Mouse (Mus musculus) kidney, embryonic 16.5 days (tissue): ENCODE measurements around the gene Colq. TPM values are rescaled to one million over a fixed set of nuclear protein-coding genes. Genes with fewer than 3 reads are reported as not detected.

Experiments used
- ATAC-seq: fragments of 200-750 bp; cut with Nextera tagmentation; 2 replicates; pipeline ENCODE4 v1.8.0; 2017; ENCODE audit warnings: moderate TSS enrichment; ENCODE audit not compliant: low FRiP score, low TSS enrichment
- H3K27ac ChIP-seq: fragments of 300-500 bp; sonication (generic); 2 replicates; pipeline ENCODE4 v1.5.1; 2014; ENCODE audit warnings: low read length
- H3K27me3 ChIP-seq: fragments of 300-500 bp; sonication (generic); 2 replicates; pipeline ENCODE4 v1.6.1; 2014; ENCODE audit warnings: low read length, control low read depth, mixed read lengths; ENCODE audit not compliant: insufficient read depth
- H3K36me3 ChIP-seq: fragments of 300-500 bp; sonication (generic); 2 replicates; pipeline ENCODE4 v1.6.1; 2014; ENCODE audit warnings: low read length, control low read depth, mixed read lengths; ENCODE audit not compliant: insufficient read depth
- H3K4me1 ChIP-seq: fragments of 300-500 bp; sonication (generic); 2 replicates; pipeline ENCODE4 v1.6.1; 2014; ENCODE audit warnings: low read length, control low read depth, mixed read lengths; ENCODE audit not compliant: insufficient read depth
- H3K4me2 ChIP-seq: fragments of 300-500 bp; sonication (generic); replicated peaks from 2 replicates; pipeline ENCODE4 v1.6.1; 2014; ENCODE audit warnings: low read depth, low read length
- H3K4me3 ChIP-seq: fragments of 300-500 bp; sonication (generic); 2 replicates; pipeline ENCODE4 v1.5.1; 2014; ENCODE audit warnings: mild to moderate bottlenecking, low read length
- H3K9ac ChIP-seq: fragments of 300-500 bp; sonication (generic); replicated peaks from 2 replicates; pipeline ENCODE4 v1.6.1; 2014; ENCODE audit warnings: low read length
- H3K9me3 ChIP-seq: fragments of 300-500 bp; sonication (generic); 2 replicates; pipeline ENCODE4 v1.6.1; 2016; ENCODE audit warnings: low read length, control low read depth
- WGBS: fragments of 180-500 bp; shearing (Covaris S2); extraction: QIAGEN DNeasy Blood & Tissue Kit; methylation state at CpG from one replicate; pipeline ENCODE4 v1.1.7; 2014; 5-methylcytosine and 5-hydroxymethylcytosine counted together
- polyA plus RNA-seq: library from polyadenylated mRNA; unstranded; fragments of >200 nt; fragmentation: Nextera tagmentation; extraction: Ambion mirVana; gene quantifications from 2 replicates; pipeline ENCODE4 v1.2.1, GENCODE M21; 2015

Gene Colq
- polyA plus RNA-seq, 1 experiment from 2014 or later, result 3.2 TPM

DNA sequence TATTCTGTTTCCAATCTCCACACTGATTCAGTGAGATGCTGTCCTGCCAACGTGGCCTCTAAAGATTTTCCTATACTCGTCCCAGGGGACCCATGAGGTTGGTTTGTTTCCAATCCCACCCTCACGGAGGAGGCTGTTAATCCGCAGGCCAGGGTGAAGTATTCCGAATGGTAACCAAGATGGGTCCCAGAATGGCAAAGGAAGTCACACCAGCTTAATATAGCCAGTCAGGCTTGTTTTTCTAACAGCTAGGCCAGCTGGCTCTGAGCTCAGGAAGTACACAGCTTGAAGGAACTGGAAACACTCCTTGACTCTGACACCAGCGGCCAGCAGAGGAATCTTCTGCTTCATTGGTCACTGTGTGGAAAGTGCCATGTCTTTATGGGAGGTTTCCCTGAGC is 53.8 kb downstream of the Colq start:
- no peaks in the 10 kb centered on the region for H3K9me3 ChIP-seq
- no peak overlapping the region for H3K9ac ChIP-seq
- 60% methylated on average over 6 of the region's 6 CpGs for WGBS
- H3K4me1 ChIP-seq, result peaks cover 6% of the 10 kb centered on the region
- H3K27me3 ChIP-seq, result no peaks in the 10 kb centered on the region
- no peak overlapping the region for H3K4me2 ChIP-seq
- H3K27ac ChIP-seq, result peak overlapping the region; percentile 0; the same call in 1 of the 2 replicates
- ATAC-seq, result no peak
- H3K36me3 ChIP-seq, result no peaks in the 10 kb centered on the region
- H3K4me3 ChIP-seq, result no peak overlapping the region

GRCm38 (mm10) chr14:31532656-31533055 is 58.5 kb downstream of the Colq start:
- Histone ChIP-seq H3K9me3 (no peaks in the 10 kb centered on the region), H3K4me3 (no peak overlapping the region), H3K27me3 (no peaks in the 10 kb centered on the region), H3K9ac (no peak overlapping the region), H3K4me2 (no peak overlapping the region), H3K36me3 (no peaks in the 10 kb centered on the region), H3K27ac (peak overlapping the region; percentile 7; the same call in 1 of the 2 replicates), H3K4me1 (peaks cover 13% of the 10 kb centered on the region)
- no peak for ATAC-seq
- WGBS, result 61% methylated on average over 3 of the region's 3 CpGs

DNA sequence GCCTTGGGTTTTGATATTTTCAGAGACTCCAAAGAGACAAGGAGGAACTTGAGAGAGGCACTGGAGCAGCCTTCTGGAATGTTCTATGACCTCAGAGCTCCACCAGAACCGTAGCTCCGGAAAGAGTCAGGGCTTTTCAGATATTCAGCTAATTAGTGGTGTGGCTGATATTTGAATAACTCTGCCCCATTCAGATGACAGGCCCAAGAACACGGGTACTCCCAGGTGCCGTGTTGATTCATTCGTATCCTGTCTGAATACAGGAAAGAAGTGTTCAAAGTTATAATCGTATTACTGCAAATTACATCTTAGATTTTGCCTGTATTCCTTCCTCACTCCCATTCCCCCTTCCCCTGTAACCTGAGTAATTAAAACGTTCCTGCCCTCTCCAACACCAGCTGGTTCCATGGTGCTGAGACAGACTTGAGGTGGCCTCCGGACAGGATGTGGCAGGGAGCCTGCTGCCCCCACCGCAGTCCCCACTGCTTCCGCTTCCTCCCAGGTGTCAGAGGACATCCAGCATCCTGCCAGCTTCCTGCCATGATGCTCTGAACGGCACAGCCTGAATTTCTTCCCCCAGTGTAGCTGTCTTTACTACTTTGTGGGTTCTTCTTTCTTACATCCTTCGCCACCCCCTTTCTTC is 59.5 kb downstream of the Colq start:
- no peak overlapping the region for H3K4me3 ChIP-seq
- 42% methylated on average over 12 of the region's 12 CpGs for WGBS
- no peak overlapping the region for H3K9ac ChIP-seq
- no peak overlapping the region for H3K4me2 ChIP-seq
- H3K27ac ChIP-seq, result peak overlapping the region; percentile 69; the same call in 1 of the 2 replicates
- H3K9me3 ChIP-seq, result no peaks in the 10 kb centered on the region
- no peaks in the 10 kb centered on the region for H3K36me3 ChIP-seq
- ATAC-seq, result 0 out of 2 replicates have a peak, but pooled peaks have one; percentile 59
- H3K4me1 ChIP-seq, result 0 out of 2 replicates have a peak, but pooled peaks cover 8% of the 10 kb centered on the region
- H3K27me3 ChIP-seq, result no peaks in the 10 kb centered on the region

GRCm38 (mm10) chr14:31530847-31531246 is 60.3 kb downstream of the Colq start:
- no peaks in the 10 kb centered on the region for H3K36me3 ChIP-seq
- H3K9me3 ChIP-seq, result no peaks in the 10 kb centered on the region
- no peak overlapping the region for H3K4me2 ChIP-seq
- H3K9ac ChIP-seq, result no peak overlapping the region
- 72% methylated on average over 4 of the region's 4 CpGs for WGBS
- ATAC-seq, result no peak
- 0 out of 2 replicates have a peak, but pooled peaks cover 8% of the 10 kb centered on the region for H3K4me1 ChIP-seq
- no peak overlapping the region for H3K4me3 ChIP-seq
- H3K27me3 ChIP-seq, result no peaks in the 10 kb centered on the region
- peak overlapping the region; percentile 69; the same call in 1 of the 2 replicates for H3K27ac ChIP-seq

GRCm38 (mm10) chr14:31525040-31525810 is 65.9 kb downstream of the Colq start:
- Histone ChIP-seq H3K27me3 (no peaks in the 10 kb centered on the region), H3K27ac (no peak overlapping the region), H3K4me3 (no peak overlapping the region), H3K9ac (no peak overlapping the region), H3K36me3 (no peaks in the 10 kb centered on the region), H3K9me3 (no peaks in the 10 kb centered on the region), H3K4me2 (no peak overlapping the region), H3K4me1 (no peaks in the 10 kb centered on the region)
- ATAC-seq, result no peak
- 76% methylated on average over 7 of the region's 7 CpGs for WGBS

DNA sequence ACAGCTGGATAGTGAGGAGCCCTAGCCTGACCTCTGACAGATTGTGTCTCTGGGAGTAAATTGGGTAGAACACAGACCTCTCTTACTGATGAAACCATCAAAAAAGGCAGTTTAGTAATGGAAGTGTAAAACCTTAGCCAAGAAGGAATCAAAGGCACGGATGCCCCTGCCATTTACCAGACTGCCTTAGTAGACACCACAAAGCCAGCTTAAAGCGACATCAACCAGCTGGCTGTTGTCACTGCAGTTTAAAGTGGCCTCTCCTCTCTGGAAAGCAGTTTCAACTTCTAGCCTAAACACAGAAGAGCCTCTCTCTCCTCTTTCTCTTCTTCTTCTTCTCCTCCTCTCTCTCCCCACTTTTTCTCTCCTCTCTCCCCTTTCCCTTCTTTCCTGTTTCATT is 69.8 kb downstream of the Colq start:
- no peak overlapping the region for H3K4me2 ChIP-seq
- H3K36me3 ChIP-seq, result no peaks in the 10 kb centered on the region
- H3K9me3 ChIP-seq, result no peaks in the 10 kb centered on the region
- H3K4me3 ChIP-seq, result no peak overlapping the region
- peaks cover 3% of the 10 kb centered on the region; the same call in 1 of the 2 replicates for H3K4me1 ChIP-seq
- H3K27ac ChIP-seq, result no peak overlapping the region
- WGBS, result 50% methylated on average over 2 of the region's 2 CpGs
- no peaks in the 10 kb centered on the region for H3K27me3 ChIP-seq
- H3K9ac ChIP-seq, result no peak overlapping the region
- no peak for ATAC-seq

- Histone ChIP-seq H3K4me1 (peaks cover 3% of the 10 kb centered on the region; the same call in 1 of the 2 replicates), H3K4me3 (no peak overlapping the region), H3K9ac (no peak overlapping the region), H3K9me3 (peaks cover 10% of the 10 kb centered on the region; the same call in 1 of the 2 replicates), H3K4me2 (no peak overlapping the region), H3K27ac (no peak overlapping the region), H3K27me3 (no peaks in the 10 kb centered on the region), H3K36me3 (no peaks in the 10 kb centered on the region)
- peak; percentile 63; the same call in 1 of the 2 replicates for ATAC-seq
- WGBS, result 37% methylated on average over 3 of the region's 3 CpGs
Measured at GRCm38 (mm10) chr14:31519165-31519564, 72.0 kb downstream of the Colq start.

DNA sequence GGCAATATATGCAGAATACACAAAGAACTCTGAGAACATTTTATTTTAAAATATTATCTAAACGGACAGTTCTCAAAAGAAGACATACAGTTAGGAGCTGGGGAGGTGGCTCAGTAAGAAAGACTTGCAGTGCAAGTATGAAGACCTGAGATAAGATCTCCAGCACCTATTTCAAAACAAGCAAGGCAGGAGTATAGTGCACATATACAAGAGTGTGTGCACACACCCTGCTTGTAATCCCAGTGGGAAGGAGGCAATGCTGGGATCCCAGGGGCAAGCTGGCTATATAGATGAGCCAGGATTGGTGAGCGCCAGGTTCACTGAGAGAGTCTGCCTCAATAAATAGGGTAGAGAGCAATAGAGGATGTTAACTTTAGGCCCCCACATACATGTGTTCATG is 75.2 kb downstream of the Colq start:
- 99% methylated on average over 2 of the region's 2 CpGs for WGBS
- H3K4me3 ChIP-seq, result no peak overlapping the region
- H3K9me3 ChIP-seq, result peaks cover 12% of the 10 kb centered on the region; the same call in 1 of the 2 replicates
- H3K4me2 ChIP-seq, result no peak overlapping the region
- H3K27ac ChIP-seq, result no peak overlapping the region
- no peak for ATAC-seq
- H3K9ac ChIP-seq, result no peak overlapping the region
- H3K36me3 ChIP-seq, result 0 out of 2 replicates have a peak, but pooled peaks cover 2% of the 10 kb centered on the region
- H3K4me1 ChIP-seq, result peaks cover 3% of the 10 kb centered on the region; the same call in 1 of the 2 replicates
- H3K27me3 ChIP-seq, result no peaks in the 10 kb centered on the region

GRCm38 (mm10) chr14:31510322-31510721 is 80.8 kb downstream of the Colq start:
- H3K9me3 ChIP-seq, result peaks cover 12% of the 10 kb centered on the region; the same call in 1 of the 2 replicates
- peaks cover 46% of the 10 kb centered on the region for H3K36me3 ChIP-seq
- H3K4me1 ChIP-seq, result no peaks in the 10 kb centered on the region
- no peak overlapping the region for H3K4me3 ChIP-seq
- ATAC-seq, result no peak
- 85% methylated on average over 3 of the region's 3 CpGs for WGBS
- H3K9ac ChIP-seq, result no peak overlapping the region
- H3K27me3 ChIP-seq, result no peaks in the 10 kb centered on the region
- H3K27ac ChIP-seq, result no peak overlapping the region
- no peak overlapping the region for H3K4me2 ChIP-seq

DNA sequence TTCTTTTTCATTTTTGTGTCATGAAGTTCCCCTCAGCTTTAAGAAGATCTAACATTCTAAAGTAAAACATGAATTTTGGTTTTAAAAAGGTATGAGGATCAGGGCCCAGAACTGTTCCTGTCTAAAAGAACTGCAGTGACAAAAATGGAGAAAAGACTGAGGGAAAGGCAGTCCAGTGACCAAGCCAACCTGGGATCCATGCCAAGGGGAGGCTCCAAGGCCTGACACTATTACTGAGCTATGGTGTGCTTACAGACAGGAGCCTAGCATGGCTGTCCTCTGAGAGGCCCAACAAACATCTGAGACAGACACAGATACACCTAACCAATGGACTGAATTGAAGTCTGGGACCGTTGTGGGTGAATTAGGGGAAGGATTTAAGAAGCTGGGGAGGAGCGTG is 81.2 kb downstream of the Colq start:
- Histone ChIP-seq H3K4me2 (no peak overlapping the region), H3K36me3 (peaks cover 50% of the 10 kb centered on the region), H3K9ac (no peak overlapping the region), H3K4me1 (no peaks in the 10 kb centered on the region), H3K4me3 (no peak overlapping the region), H3K27ac (no peak overlapping the region), H3K27me3 (no peaks in the 10 kb centered on the region), H3K9me3 (peaks cover 9% of the 10 kb centered on the region; the same call in 1 of the 2 replicates)
- 91% methylated on average over 2 of the region's 2 CpGs for WGBS
- no peak for ATAC-seq
